Mouse (Mus musculus) ES-E14 (cell line): ENCODE data around the gene Ccdc40.

Experiments used
- CHD2 ChIP-seq: IDR thresholded peaks from 2 replicates; pipeline ENCODE4 v1.6.1; 2014; ENCODE audit warnings: mild to moderate bottlenecking, low read depth, low read length, inconsistent platforms
- HCFC1 ChIP-seq: IDR thresholded peaks from 2 replicates; pipeline ENCODE4 v1.6.1; 2012; ENCODE audit warnings: low read length, inconsistent platforms, borderline replicate concordance; ENCODE audit not compliant: insufficient read depth
- ZC3H11A ChIP-seq: IDR thresholded peaks from 2 replicates; pipeline ENCODE4 v1.6.1; 2012; ENCODE audit warnings: low read depth, mild to moderate bottlenecking, inconsistent platforms, low read length, borderline replicate concordance

GRCm38 (mm10) chr11:119228091-119228781 is at the start of gene Ccdc40, which contains the start of gene Tbc1d16:
- TF ChIP-seq ZC3H11A (no peak), CHD2 (no peak), HCFC1 (no peak)
